Mouse (Mus musculus) WW6 (cell line): ENCODE data around the gene Slamf8.

Source experiments
- DNase-seq: peaks from one replicate; pipeline ENCODE4 v3.0.0-alpha.2; 2013; ENCODE audit warnings: low read depth, low spot score

Slamf8 gene

DNA sequence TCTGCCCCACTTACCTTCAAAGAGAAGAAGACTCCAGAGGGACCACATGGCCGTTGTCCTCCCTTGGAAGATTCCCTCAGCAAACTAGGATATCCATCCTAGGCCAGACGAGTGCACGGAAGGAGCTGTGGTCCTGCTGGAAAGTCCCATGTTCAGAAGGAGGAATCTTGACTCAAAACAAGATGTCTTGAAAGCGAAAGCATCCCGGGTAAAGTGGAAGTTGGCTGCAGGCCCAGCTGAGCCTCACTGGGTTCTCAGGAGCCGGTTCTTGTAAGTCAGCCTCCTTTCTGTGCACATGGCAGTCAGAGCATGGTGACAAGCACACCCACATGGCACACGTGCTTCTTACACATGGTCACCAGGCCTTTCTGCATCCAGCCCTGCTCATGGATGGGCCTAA, at the start of gene Slamf8:
Gene Slamf8, minus strand, starts transcription at position 184 of the 400 bp plus-strand sequence.
- DNase-seq = no peak

DNA sequence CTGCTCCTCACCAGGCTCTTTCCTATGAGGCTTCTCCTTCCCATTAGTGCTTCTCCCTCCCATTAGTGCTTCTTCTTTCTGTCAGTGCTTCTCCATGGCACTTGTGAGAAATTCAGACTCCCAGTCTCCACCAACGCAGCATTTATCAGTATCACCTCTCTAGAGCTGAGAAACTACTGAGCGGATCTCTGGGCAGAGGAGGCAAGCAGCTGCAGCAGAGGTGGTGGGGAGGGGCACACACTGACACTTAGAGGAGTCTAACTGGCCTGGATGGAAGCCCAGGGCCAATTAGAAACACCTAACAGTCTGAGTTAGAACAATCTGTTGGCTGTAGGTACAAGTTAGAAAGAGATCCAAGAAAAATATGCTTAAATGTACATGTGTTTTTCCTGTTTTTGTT, 48.4 kb upstream of the Slamf8 start:
- DNase-seq = no peak

DNA sequence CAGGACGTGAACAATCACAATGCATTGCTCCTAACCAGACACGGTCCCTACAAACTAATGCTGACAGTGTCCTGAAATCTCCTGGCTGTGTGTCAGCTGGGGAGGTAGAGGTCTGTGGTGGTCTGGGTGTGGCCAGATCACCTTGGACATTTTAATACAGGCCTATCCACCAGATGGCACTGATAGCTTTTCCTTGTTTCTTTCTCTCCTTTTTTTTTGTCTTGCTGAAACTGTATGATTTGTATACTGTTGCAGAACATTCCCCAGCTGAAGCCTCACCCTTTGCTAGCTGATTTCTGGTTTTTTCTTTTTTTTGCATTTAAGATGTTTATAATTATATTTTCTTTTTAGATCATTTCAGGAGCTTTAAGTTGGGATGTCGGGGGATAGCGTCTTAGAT, 47.4 kb upstream of the Slamf8 start:
- no peak for DNase-seq

DNA sequence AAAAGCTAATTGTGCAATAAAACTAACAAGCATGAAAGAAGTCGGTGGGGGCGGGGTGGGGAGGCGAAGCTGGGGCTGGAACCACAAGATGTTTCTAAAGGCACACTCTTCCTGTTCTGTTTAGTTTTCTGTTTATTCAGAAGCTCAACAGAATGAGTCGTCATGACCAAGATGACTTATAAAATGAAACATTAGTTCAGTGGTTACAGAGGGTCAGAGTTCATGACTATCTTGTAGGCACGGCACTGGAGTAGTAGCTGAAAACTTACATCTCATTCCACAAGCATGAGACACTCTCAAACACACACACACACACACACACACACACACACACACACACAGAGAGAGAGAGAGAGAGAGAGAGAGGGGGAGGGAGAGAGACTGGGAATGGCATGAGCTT, 45.9 kb upstream of the Slamf8 start:
- no peak for DNase-seq

DNA sequence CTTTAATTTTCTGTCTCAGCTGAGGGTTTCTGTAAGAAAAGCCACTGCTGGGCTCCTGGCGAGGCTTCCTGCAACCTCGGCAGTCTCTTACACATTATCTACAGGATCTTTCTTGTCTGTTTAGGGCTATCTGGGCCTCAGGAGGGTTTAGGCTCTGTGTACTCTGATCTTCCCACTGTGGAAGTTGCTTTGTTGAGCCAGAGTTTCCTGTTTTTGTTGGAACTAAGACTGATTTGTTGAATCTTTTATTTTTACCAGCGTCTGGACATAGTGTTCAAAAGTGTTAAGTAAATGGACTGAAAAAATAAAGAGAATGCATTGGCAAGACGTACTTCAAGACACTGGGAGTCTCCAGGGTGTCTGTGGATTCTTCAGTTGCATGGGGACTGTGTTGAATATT, 44.9 kb upstream of the Slamf8 start:
- no peak for DNase-seq

DNA sequence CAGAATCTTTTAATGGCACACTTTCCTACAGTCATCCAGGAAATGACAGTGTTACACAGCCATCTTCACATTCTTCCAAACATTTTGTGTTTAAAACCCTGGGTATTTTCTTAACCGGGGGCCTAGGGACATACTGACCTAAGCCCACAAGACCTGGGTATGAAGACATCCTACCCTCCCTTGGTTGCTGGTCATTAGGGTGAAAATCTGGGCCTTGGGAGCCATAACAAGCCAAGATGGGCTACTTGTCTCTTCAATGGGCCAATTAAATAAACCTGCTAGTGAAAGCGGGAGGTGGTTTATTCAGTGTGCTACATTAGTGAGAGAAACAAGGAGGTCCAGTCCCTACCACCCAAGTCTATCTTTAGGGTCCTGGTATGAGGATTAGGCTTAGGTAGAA, 43.8 kb upstream of the Slamf8 start:
- no peak for DNase-seq

DNA sequence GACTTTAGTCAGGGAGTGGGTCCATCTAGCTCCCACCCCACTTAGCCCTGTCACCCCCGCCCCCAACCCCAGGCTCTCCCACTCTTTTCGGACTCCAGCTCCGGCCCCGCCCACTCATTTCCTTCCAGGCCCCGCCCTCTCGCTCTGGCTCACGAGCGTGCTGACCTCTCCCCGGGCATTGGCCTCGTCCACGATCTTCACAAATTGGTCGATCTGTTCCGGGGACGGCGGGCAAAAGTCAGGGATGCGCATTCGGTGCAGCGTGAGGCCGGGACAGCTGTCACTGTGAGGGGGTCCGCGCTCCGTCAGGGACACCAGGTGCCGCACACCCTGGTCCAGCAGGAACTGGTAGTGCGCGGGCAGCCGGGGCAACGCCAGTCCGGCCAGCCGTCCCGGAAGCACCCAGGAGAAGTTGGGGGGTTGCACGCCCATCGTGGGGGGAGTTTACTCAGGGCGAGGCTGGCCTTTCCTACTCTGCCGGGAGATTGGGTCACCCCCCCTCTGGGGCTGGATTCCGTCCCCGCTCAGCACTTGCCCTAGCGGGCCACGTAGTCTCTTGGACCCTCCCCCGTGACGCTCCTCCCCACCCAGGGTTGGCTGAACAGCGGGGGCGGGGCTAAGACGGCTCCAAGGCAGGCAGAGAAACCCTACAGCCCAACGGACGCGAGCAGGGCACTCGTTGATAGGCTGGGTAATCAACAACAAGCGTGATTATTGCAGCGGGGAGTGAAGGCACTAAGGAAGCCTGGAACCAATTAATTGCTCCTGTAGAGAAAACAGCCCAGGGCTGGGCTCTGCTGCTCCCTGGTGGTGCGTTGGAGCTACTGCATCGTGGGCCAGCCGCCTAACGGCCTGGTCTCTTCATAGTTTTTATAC, 42.3 kb upstream of the Slamf8 start, which contains the start of gene Dusp23:
Gene Dusp23, minus strand, starts transcription at position 512 of the 876 bp plus-strand sequence.
- DNase-seq = peak; percentile 89

DNA sequence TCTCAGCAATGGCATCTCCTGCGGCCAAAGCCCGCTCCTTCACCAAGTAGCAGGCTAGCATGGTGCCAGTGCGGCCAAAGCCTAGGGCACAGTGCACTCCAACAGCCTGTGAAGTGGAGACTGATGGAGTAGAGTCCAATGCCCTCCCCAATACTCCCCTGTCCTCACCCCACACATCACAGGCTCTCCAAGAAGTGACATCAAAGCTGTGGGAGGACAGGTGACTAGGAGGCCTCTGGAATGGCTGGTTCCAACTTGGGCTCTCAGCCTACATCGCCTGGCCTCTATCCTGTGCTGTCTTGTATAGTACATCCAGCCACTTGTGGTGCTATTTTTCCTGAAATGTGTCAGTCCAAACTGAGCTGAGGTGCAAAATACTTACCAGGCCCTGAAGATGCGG, 41.4 kb upstream of the Slamf8 start:
- DNase-seq = no peak

DNA sequence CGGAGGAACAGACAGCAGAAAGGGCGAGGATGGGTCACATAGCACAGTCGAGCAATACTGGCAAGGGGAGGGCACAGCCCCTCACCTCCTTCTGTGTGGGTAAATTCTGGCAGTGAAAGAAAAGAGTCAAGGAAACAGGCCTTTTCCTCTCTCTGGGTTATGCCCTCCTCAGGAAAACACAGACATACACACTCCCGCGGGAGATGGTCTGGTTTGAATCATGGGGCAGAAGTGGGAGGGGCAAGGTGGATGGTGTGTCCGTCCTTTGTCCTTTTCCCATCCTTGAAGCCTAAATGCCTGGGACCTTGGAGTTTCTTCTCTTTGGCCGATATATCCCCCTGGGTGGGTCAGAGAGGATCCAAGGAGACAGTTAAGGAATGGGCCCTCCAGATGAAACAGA, 39.5 kb upstream of the Slamf8 start:
- DNase-seq = no peak

DNA sequence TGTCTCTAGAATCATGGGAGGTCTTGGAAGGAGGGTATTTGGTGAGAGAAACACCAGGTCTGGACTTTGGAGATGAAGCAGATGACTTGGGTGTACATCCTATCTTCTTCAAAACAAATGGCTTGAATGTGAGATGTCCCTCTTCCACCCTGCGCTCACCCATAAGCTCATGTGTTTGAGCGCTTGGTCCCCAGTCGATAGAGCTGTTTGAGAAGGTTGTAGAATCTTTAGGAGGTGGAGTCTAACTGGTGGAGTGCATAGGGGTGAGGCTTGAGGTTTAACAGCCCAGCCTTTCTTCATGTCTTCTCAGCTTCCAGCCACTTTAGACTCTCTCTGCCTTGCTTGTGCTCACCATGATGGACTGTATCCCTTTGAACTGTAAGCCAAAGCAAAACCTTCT, 35.9 kb upstream of the Slamf8 start:
- DNase-seq = no peak

DNA sequence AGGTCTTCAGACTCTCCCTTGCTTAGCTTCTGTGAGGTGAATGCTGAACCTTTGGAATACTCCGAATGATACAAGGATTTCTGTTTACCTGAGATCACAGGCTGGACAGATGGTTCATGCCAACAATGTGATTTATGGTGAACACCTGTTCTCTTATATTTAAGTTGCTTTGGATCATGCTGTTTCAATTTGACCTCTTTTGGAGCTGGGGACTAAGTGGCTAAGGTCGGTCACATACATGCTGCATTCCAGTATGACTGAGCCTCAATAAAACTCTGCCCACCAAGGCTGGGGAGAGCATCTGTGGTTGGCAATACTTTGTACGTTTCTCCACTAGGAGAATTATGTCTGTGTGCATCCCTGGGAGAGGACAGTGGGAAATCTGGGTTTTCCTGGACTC, 33.7 kb upstream of the Slamf8 start:
- no peak for DNase-seq

DNA sequence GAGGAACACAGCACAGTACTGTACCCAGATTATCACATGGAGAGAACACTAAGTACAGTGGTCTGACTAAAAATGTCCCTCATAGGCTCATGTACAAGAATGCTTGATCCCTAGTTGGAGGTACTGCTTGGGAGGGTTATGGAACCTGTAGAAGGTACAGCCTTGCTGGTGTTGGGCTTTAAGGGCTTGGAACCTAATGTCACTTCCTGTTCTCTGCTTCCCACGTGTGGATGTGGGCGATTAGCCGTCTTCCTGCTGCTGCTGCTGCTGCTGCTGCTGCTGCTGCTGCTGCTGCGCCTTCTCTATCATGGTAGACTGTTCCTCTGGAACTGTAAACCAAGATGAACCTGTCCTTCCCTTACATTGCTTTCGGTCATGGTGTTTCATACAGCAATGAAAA, 33.2 kb upstream of the Slamf8 start:
- DNase-seq = no peak

DNA sequence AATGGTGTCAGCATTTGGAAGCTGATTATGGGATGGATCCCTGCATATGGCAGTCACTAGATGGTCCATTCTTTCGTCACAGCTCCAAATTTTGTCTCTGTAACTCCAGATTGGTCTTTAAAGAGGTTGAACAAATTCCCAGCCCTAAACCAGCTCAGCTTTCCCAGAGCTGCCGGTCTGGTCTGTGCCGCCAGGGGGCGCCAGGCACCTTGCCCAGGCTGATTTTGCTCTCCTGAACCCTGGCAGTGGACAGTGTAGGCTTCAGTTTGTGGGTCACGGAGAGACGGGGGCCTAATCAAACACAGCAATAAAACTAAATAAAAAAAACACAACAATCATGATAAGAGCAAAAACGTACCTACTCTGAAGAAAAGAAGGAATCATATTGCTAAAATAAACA, 28.9 kb upstream of the Slamf8 start:
- DNase-seq = peak; percentile 29

DNA sequence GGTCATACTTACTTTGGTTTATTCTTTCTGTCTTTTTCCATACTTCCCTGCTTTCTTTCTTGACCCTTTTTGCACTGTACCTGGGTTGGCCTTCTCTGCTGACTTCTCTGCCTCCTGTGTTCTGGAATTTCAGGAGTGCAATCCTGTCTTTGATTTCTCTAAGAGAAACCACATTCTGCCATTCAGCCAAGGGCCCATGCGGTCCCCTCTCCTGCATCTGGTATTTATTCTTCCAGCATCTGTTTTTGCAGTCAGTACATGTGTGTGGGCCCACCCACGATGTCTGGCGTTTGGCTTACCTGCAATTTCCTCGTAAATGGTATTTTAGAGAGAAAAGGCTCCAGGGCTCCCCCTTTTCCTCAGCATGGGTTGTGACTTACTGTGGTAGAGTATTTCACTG, 27.8 kb upstream of the Slamf8 start:
- DNase-seq = no peak

DNA sequence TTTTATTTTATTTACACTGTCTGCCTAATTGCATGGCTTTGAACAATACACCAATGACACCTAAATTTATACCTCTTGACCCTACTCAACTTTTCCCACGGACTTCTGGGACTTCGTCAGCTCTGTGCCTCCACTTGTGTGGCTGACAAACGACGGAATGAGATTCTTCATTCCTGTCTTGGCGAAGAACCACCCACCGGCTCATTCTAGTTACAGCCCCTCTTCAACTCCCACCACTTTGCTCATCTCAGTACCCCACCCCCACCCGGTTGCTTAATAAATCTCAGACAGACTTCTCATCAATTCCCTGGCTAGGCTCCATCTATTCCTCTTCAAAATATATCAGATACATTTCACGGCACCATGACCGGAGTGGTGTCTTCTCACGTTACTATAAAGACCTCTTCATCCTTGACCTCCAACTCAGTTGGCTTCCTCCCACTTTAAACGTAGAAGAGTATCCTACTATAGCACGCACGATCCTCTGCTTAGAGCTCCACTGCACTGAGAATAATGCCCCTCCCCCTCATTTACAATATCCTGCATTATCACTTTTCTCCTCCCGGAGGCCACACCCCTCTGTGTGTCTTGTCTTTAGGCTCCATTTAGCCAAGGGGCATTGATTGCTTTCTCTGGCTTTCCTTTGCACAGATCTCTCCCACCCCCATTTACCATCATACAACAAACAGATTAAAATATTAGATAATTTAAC, 27.2 kb upstream of the Slamf8 start:
- no peak for DNase-seq

DNA sequence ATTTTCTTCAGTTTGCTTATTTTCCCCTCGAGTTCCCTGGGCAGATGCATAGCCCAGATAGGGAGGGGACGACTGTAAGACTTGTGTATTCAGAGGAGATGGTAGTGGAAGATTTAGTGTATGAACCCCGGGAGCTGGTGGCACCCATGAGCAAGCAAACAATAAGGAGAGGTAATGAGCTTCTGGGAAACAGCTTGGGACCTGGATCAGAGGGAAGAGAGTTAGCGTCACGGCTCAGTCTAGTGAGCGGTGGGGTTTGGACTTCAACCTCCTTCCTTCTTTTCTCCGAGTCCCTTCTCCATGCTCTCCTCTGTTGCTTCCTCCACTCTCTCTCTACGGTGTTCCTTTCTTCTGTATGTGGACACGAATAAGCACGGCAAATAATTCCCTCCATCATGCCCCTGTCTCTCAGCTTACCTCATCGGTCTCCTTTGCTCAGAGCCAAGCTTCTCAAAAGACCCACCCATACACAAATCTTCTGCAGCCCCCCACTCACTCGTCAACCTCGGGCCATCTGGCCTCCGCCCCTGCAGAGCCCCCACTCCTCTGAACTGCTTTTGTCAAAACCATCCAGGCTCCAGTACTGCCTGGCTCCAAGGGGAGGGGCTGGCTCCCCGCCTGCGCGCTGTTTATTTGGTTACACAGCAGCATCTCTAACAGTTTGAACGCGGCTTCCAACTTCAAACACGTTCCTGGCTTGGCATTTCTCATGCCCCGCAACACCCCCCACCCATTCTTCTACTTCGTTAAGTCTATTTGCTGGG, 26.4 kb upstream of the Slamf8 start:
- no peak for DNase-seq

DNA sequence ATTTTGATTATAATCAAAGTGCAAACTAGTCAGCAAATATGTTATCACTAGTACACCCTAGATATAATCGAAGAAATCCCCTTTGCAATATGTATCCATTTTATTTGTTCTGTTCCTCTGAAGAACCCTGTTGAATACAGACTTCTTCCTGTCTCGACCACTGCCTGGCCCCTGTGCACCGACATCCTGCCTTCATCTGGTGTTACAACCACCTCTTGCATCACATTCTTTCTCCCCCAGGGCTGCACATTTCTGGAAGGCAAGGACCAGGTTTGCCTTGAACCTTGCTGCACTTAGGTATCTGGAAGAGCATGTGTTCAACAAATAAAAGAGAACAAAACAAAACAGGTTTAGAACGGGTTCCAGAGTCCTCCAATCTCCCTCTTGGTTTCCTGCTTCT, 25.0 kb upstream of the Slamf8 start:
- DNase-seq = no peak

DNA sequence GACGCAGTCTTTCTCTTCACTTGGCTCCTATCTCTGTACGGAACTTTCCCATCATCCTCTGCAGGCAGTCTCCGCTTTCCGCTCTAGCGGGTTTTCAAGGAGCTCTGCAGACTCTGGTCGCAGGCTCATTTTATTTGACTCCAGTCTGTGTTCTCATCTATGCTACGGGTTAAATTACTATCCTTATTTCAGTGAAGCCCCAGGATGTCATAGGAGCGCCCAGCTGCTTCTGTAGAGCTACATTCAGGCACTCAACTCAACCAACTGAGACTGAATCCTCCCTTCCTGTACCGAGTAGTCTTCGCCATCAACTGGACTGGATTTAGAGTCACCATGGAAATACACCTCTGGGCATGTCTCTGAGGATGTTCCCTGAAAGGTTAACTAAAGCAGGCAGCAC, 24.3 kb upstream of the Slamf8 start:
- DNase-seq = no peak

DNA sequence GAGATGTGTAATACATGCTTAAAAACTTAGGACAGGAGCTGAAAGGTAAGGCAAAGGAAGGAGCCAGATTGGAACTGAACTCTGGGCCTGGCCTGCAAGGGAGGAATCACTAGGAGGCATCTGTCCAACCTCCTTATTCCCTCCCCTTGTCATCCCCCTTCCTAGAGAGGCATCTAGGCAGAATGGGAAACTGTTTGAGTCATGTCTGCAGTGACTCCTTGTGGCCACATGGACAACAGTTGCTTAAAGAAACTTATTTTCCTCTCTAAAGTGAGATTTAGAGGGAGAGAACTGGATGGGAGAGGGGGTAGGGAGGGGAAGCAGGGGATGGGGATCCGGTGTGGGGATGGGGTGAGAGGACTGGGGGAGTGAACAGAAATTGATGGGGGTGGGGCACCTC, 22.4 kb upstream of the Slamf8 start:
- no peak for DNase-seq

DNA sequence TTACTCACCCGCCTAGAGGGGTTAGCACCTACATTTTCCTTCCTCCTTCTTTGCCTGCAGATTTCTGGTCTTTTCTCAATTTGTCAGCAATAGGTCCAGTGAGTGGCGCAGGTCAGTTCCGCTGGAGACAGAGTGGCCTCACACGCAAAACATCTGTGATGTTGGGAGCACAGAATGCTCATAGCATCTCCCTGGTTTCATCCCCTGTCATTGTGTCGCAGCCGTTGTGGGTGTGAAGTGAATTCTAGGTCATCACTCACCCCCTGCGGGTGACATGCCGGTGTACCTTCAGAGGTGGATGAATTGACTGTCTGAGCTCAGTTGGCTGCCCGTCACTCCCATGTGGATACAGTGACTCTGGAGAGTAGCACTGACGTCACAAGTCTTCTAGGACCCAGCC, 20.9 kb upstream of the Slamf8 start:
- DNase-seq = no peak

DNA sequence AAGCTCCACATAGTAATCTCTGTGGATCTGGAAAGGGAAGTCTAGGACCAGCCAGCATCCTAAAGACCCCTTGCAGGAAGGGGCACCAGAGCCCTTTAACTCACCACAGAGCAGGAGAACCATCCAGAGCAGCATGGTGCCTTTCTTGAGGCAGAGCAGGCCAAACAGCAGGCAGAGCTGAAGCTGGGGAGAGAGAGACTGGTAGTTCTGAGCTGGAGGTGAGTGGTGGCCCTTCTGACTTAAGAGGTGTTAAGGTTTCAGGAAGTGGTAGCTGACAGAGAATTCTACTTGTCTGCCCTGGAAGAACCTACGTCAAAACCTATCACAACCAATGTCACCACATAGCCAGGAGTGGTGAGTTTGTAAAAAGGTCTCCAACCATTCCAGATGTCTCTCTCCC, 12.0 kb upstream of the Slamf8 start, which contains the start of gene Fcrl6:
Gene Fcrl6, minus strand, starts transcription at position 226 of the 400 bp plus-strand sequence.
- DNase-seq = no peak

DNA sequence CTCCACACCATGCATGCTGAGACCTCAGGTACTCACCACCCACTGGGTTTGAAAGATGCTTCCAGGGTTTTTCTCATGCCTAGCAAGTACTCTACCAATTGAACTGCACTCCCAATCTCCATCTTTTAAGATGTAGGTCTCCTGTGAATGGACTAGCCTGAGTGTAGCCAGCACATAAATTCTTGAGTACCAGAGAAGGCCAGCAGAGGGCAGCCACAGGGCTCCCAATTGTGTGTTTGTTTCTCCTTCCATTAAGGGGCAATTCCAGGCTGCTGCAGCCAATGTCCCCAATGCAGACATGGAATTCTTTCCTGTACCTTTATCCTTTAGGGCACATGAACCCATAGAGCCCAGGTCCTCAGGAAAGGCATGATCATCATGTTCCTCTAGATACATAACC, 4.1 kb upstream of the Slamf8 start:
- DNase-seq = peak; percentile 9
